Mouse (Mus musculus) embryonic facial prominence, embryonic 15.5 days (tissue): ENCODE measurements around the gene Lims1. TPM values are rescaled to one million over a fixed set of nuclear protein-coding genes. Genes with fewer than 3 reads are reported as not detected.
A peak's percentile ranks its signal among the peaks of the same experiment; 100 is the strongest.

ENCODE experiments used
- ATAC-seq: fragments of 200-750 bp; cut with Nextera tagmentation; 2 replicates; pipeline ENCODE4 v1.8.0; 2017; ENCODE audit warnings: low read depth, moderate TSS enrichment; ENCODE audit not compliant: insufficient number of reproducible peaks, low FRiP score, low TSS enrichment
- H3K27ac ChIP-seq: fragments of 300-500 bp; sonication (generic); replicated peaks from 2 replicates; pipeline ENCODE4 v1.5.1; 2015; ENCODE audit warnings: mild to moderate bottlenecking, inconsistent platforms
- H3K27me3 ChIP-seq: fragments of 300-500 bp; sonication (generic); 2 replicates; pipeline ENCODE4 v1.6.1; 2015; ENCODE audit warnings: inconsistent platforms
- H3K36me3 ChIP-seq: fragments of 300-500 bp; sonication (generic); 2 replicates; pipeline ENCODE4 v1.6.1; 2015; ENCODE audit warnings: mild to moderate bottlenecking, inconsistent platforms
- H3K4me1 ChIP-seq: fragments of 300-500 bp; sonication (generic); 2 replicates; pipeline ENCODE4 v1.6.1; 2015; ENCODE audit warnings: inconsistent platforms
- H3K4me2 ChIP-seq: fragments of 300-500 bp; sonication (generic); replicated peaks from 2 replicates; pipeline ENCODE4 v1.6.1; 2015; ENCODE audit warnings: mild to moderate bottlenecking, inconsistent platforms
- H3K4me3 ChIP-seq: fragments of 300-500 bp; sonication (generic); replicated peaks from 2 replicates; pipeline ENCODE4 v1.5.1; 2015; ENCODE audit warnings: mild to moderate bottlenecking, inconsistent platforms
- H3K9ac ChIP-seq: fragments of 300-500 bp; sonication (generic); 2 replicates; pipeline ENCODE4 v1.6.1; 2015; ENCODE audit warnings: inconsistent platforms
- H3K9me3 ChIP-seq: fragments of 300-500 bp; sonication (generic); replicated peaks from 2 replicates; pipeline ENCODE4 v1.6.1; 2016; ENCODE audit warnings: inconsistent platforms
- WGBS: fragments of 180-500 bp; shearing (Covaris S2); methylation state at CpG from one replicate; pipeline ENCODE4 v1.1.7; 2015; 5-methylcytosine and 5-hydroxymethylcytosine counted together
- polyA plus RNA-seq: library from polyadenylated mRNA; unstranded; fragments of >200 nt; fragmentation: Nextera tagmentation; extraction: Ambion mirVana; gene quantifications from 2 replicates; pipeline ENCODE4 v1.2.1, GENCODE M21; 2015

Lims1 gene
- polyA plus RNA-seq, 1 experiment from 2014 or later: 124 TPM

DNA sequence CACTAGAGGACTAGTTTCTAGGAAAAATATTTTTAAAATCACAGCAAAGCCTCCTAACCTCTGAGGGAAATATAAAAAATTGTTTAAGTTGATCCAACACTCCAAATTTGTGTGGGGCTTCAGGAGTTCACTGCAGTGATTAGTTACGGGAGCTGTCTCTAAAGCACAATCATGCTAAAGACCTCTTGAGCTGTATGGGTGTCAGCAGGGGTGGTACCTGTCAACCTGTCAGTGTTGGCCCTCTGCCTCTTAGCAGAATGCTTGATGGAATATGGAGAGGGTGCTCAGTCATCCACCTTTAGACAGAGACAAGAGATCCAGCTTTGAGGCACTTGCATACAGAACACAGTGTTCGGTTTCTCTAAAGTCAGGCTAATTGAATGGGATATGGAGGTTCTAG lies 60.5 kb downstream of the Lims1 start:
- Histone ChIP-seq H3K4me3 (no peak overlapping the region), H3K9ac (no peak overlapping the region), H3K9me3 (no peaks in the 10 kb centered on the region), H3K4me2 (no peak overlapping the region), H3K27ac (peak overlapping the region; percentile 65; the same call in 1 of the 2 replicates), H3K4me1 (peaks cover 9% of the 10 kb centered on the region), H3K36me3 (no peaks in the 10 kb centered on the region), H3K27me3 (no peaks in the 10 kb centered on the region)
- 79% methylated on average over 2 of the region's 2 CpGs for WGBS
- no peak for ATAC-seq

DNA sequence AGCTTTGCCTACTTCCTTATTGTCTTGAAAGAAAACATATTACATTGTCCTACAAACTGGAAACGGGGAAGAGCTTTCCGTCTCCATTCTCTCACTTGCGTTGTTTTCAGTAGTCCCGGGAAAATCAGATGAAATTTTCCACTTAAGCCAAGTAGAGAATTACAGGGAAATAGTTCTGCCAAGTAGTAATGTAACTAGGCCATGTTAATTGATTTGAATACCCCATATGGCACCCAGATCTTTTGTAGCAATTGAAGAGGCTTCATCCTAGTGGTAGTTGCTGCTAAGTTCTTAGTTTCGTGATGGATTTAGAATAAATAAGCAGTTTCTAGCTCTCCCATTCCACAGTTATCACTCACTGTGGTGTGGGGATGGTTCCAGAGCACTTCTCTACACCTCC lies 62.4 kb downstream of the Lims1 start:
- H3K9me3 ChIP-seq: no peaks in the 10 kb centered on the region
- H3K36me3 ChIP-seq: no peaks in the 10 kb centered on the region
- peaks cover 9% of the 10 kb centered on the region for H3K4me1 ChIP-seq
- H3K9ac ChIP-seq: no peak overlapping the region
- no peaks in the 10 kb centered on the region for H3K27me3 ChIP-seq
- H3K4me2 ChIP-seq: no peak overlapping the region
- H3K27ac ChIP-seq: no peak overlapping the region; the same call in 1 of the 2 replicates
- 59% methylated on average over 5 of the region's 5 CpGs for WGBS
- no peak overlapping the region for H3K4me3 ChIP-seq
- no peak for ATAC-seq

DNA sequence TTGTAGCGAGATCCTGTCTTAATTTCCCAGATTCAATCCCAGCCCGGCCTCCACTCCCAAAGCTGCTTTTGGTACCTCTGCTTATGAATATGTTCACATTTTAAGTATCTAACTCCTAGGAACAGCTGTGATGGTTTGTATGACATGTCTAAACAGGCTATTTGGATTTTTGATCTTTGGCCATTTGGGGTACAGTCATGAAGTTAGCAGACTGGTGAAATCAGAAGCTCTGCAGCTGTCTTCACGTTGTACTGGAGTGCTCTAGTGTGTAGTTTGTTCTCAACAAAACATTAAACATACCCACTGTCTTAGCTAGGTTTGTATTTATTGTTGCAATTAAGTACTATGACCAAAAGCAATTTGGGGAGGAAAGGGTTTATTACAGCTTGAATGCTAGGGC lies 63.7 kb downstream of the Lims1 start:
- ATAC-seq: no peak
- Histone ChIP-seq H3K4me1 (peaks cover 9% of the 10 kb centered on the region), H3K27me3 (no peaks in the 10 kb centered on the region), H3K36me3 (no peaks in the 10 kb centered on the region), H3K9ac (no peak overlapping the region), H3K9me3 (no peaks in the 10 kb centered on the region), H3K4me2 (no peak overlapping the region), H3K27ac (no peak overlapping the region), H3K4me3 (no peak overlapping the region)
- WGBS: 80% methylated on average over 3 of the region's 3 CpGs

DNA sequence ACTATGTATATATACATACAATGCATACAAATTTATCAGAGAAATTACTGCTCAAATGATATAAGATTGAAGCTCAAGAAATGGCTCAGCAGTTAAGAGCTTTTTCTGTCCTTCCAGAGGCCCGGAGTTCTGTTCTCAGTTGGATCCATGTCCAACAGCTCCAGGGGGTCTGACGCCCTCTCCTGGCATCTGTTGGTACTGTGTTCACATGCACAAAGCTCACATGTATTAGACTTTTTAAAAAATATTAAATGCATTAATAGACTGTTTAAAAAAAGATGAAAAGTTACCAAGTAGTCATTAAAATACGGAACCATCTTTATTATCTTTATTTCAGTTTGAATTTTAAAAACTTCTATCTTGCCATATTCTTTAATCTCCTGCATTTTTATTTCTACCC lies 65.4 kb downstream of the Lims1 start:
- ATAC-seq: no peak

DNA sequence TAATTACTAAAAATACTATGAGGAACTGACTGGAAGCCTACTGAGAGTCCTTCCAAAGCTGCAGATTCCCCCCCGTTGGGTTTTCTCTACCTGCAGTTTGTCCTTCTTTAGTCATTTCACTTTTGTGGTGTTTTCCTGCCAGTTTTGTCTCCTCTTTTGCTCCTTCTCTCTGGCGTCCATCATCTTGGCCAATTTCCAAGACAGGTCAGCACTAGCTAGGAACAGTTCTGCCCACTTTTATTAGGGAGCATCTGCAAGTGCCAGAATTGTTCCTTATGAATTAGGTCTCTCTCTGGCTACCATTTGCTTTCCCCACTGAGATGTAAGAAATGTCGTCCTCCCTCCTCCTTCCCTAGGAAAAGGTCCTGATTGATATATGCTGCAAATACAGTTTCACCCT lies 65.9 kb downstream of the Lims1 start:
- no peaks in the 10 kb centered on the region for H3K9me3 ChIP-seq
- H3K4me1 ChIP-seq: no peaks in the 10 kb centered on the region; the same call in 1 of the 2 replicates
- 80% methylated on average over 3 of the region's 3 CpGs for WGBS
- H3K4me2 ChIP-seq: no peak overlapping the region
- H3K27me3 ChIP-seq: no peaks in the 10 kb centered on the region
- no peak for ATAC-seq
- no peaks in the 10 kb centered on the region for H3K36me3 ChIP-seq
- H3K4me3 ChIP-seq: no peak overlapping the region
- H3K9ac ChIP-seq: no peak overlapping the region
- no peak overlapping the region for H3K27ac ChIP-seq

More for the DNA sequence above, 65.4 kb downstream of the Lims1 start:
- H3K36me3 ChIP-seq: no peaks in the 10 kb centered on the region
- no peaks in the 10 kb centered on the region; the same call in 1 of the 2 replicates for H3K4me1 ChIP-seq
- no peak overlapping the region for H3K27ac ChIP-seq
- no peaks in the 10 kb centered on the region for H3K27me3 ChIP-seq
- 85% methylated on average over 3 of the region's 3 CpGs for WGBS
- H3K9ac ChIP-seq: no peak overlapping the region
- no peak overlapping the region for H3K4me2 ChIP-seq
- no peaks in the 10 kb centered on the region for H3K9me3 ChIP-seq
- no peak overlapping the region for H3K4me3 ChIP-seq

DNA sequence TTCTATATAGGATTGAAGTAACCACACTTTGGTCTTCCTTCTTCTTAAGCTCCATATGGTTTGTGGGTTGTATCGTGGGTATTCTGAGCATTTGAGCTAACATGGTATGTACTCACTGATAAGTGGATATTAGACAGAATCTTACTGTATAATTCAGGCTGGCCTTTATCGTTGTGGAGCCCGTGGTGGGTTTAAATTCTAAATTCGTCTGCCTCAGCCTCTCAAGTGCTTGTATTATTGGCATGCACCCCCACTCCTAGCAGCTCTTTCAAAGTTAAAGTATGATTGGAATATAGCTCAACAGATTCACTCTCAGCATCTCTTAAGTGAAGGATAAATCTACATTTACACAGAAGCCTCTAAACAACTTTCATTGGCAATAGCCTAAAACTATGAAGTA lies 69.2 kb downstream of the Lims1 start:
- Histone ChIP-seq H3K36me3 (no peaks in the 10 kb centered on the region), H3K4me2 (no peak overlapping the region), H3K9ac (no peak overlapping the region), H3K9me3 (no peaks in the 10 kb centered on the region), H3K27me3 (no peaks in the 10 kb centered on the region), H3K4me1 (no peaks in the 10 kb centered on the region), H3K4me3 (no peak overlapping the region), H3K27ac (no peak overlapping the region)
- WGBS: 73% methylated on average over 4 of the region's 4 CpGs
- ATAC-seq: no peak

DNA sequence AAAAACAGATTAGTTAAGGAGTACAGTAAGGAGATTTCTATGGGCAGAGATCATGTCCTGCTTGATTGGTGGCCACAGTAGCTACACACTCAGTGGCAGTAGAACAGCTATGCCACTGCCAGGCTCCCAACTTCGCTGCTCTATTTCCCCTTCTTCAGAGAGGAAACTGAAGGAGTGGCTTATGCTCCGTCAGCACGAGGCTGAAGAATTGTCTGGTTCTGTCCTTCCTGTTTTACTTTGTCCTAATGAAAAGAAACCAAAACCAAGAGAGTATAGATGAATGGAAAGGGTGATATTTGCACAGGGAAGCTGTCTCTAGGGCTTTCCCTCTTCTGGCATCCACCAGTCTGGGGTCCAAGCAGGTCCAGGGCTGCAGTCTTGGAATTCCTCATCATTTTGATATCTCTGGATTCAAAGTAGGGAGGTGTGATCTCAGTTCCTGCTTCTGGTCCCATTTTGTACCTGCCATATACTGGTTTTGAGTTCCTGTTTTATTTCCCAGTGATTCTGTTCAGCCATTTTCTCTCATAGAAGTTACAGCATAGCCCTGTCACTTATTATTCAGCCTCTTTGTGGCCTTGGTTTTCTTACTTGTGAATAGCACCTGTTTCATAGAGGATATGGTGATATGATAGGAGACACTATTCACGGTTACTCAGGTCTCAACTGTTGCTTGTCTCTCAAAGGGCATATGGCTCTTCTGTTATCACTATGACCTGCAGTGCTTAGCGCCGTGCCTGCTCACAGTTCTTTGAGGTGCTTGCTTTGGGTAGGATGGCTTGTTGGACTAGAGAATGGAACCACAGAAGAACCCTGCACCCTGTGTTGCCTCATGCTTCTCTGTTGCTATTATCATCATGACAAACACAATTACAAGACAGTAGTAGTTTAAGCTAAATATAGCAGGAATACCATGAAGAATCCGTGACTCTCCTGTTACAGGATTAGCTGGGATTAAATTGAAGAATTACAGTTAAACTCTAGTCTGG lies 70.1 kb downstream of the Lims1 start:
- WGBS: 81% methylated on average over 7 of the region's 7 CpGs
- H3K4me3 ChIP-seq: no peak overlapping the region
- peak overlapping the region; percentile 44; the same call in 1 of the 2 replicates for H3K27ac ChIP-seq
- H3K4me1 ChIP-seq: no peaks in the 10 kb centered on the region
- ATAC-seq: no peak
- no peak overlapping the region for H3K4me2 ChIP-seq
- no peaks in the 10 kb centered on the region for H3K36me3 ChIP-seq
- no peak overlapping the region for H3K9ac ChIP-seq
- H3K27me3 ChIP-seq: no peaks in the 10 kb centered on the region
- H3K9me3 ChIP-seq: no peaks in the 10 kb centered on the region

DNA sequence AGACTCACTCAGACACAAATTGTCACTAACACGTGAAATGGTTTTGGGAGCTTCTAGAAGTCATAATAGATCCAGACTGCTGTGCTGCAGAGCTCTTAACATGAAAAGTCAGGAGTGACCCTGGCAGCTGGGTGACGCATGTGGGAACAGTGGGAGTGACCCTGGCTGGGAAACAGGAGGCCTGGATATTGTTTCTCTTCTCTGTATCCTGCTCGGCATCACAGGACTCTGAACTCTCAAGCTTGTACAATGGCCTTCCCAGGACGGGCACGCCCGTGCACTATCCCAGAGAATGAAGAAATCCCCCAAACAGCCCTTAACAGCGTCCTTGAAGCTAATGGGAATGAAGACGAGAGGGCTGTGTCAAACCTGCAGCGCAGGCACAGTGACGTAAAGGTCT lies 70.9 kb downstream of the Lims1 start:
- Histone ChIP-seq H3K27ac (peak overlapping the region; percentile 44; the same call in 1 of the 2 replicates), H3K27me3 (no peaks in the 10 kb centered on the region)
- 73% methylated on average over 10 of the region's 10 CpGs for WGBS

DNA sequence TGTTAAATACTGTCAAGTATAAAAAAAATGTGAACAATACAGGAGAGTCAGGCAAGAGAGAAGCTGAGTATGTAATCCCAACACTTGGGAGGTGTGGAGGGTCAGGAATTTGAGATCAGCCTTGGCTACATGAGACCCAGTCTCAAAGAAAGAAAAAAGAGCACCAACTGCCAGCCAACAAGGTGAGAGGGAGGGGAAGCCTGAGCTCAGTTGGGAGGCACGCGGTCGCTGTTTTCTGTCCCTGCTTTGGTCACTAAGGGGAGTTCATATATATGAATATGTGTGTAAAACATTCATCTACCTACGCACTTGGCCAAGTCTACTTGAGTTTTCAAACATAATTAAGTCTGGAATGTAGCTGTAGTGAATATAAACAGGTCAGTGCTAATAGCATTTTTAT lies 72.0 kb downstream of the Lims1 start:
- no peak overlapping the region for H3K27ac ChIP-seq
- no peak for ATAC-seq
- no peak overlapping the region for H3K4me3 ChIP-seq
- H3K4me1 ChIP-seq: no peaks in the 10 kb centered on the region
- no peak overlapping the region for H3K4me2 ChIP-seq
- peaks cover 6% of the 10 kb centered on the region; the same call in 1 of the 2 replicates for H3K36me3 ChIP-seq
- no peaks in the 10 kb centered on the region for H3K27me3 ChIP-seq
- no peak overlapping the region for H3K9ac ChIP-seq
- 92% methylated on average over 4 of the region's 4 CpGs for WGBS
- no peaks in the 10 kb centered on the region for H3K9me3 ChIP-seq

More for the DNA sequence above, 70.9 kb downstream of the Lims1 start:
- no peaks in the 10 kb centered on the region for H3K4me1 ChIP-seq
- no peak overlapping the region for H3K9ac ChIP-seq
- H3K4me2 ChIP-seq: no peak overlapping the region
- H3K36me3 ChIP-seq: peaks cover 3% of the 10 kb centered on the region; the same call in 1 of the 2 replicates
- H3K9me3 ChIP-seq: no peaks in the 10 kb centered on the region
- ATAC-seq: no peak
- H3K4me3 ChIP-seq: no peak overlapping the region

DNA sequence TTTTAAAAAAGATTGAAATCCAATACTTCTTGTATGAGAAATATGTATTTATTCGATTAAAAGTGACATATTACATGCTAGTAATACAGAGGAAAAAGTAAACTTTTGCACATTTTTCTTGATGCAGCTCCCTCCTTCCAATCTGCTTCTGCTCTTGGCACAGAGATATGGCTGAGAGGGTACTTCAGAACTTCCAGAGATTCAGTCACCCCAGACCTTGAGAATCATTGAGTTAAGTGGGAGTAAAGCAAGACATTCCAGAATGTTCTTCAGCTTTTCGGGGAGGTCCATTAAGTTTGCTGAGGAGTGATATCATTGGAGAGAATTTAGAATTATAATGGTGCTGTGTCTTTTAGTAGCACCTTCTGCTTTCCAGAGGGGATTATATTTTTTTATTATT lies 72.5 kb downstream of the Lims1 start:
- H3K4me2 ChIP-seq: no peak overlapping the region
- H3K27me3 ChIP-seq: no peaks in the 10 kb centered on the region
- no peak for ATAC-seq
- 92% methylated on average over 2 of the region's 2 CpGs for WGBS
- no peak overlapping the region for H3K27ac ChIP-seq
- no peaks in the 10 kb centered on the region for H3K4me1 ChIP-seq
- no peak overlapping the region for H3K4me3 ChIP-seq
- peaks cover 6% of the 10 kb centered on the region; the same call in 1 of the 2 replicates for H3K36me3 ChIP-seq
- no peak overlapping the region for H3K9ac ChIP-seq
- H3K9me3 ChIP-seq: no peaks in the 10 kb centered on the region

DNA sequence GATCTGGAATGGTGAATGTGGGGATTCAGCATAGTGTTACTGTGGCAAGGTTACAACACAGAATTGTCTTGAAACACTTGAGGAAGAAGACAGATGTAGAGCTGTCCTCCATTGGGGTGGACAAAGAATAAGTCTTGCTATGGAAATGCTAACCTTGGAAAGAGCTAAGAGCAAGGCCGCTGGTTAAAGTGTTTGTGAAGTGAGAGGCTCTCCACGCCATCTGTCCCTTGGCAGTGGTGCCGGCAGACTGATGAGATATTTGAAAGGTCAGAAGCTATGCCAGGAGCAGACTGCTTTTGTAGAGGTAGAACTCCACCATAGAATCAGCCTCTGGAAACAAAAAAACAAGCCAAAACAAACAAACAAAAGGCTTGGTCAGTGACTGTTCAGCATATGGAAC lies 73.3 kb downstream of the Lims1 start:
- Histone ChIP-seq H3K4me2 (no peak overlapping the region), H3K27ac (no peak overlapping the region), H3K36me3 (peaks cover 14% of the 10 kb centered on the region), H3K9me3 (no peaks in the 10 kb centered on the region), H3K4me3 (no peak overlapping the region), H3K27me3 (no peaks in the 10 kb centered on the region), H3K4me1 (no peaks in the 10 kb centered on the region), H3K9ac (no peak overlapping the region)
- ATAC-seq: no peak
- WGBS: 84% methylated on average over 3 of the region's 3 CpGs
